Mouse (Mus musculus): ENCODE results near the gene Lrrc41.

Gene Lrrc41

GRCm38 (mm10) chr4:116143891-116144717 lies 69.0 kb downstream of the Lrrc41 start:
- DNase-seq (ENCODE audit: low spot score in 2 of 2) = peak; percentile 74 to 79

Data from right cerebral cortex, adult 2 months (tissue).